Mouse (Mus musculus) megakaryocyte, embryonic 14.5 days (primary cell): ENCODE measurements at regions not wholly inside any gene's neighbourhood (a gene's known extent, or its start where the extent isn't known, plus 50 kb on each side); places are given as distances from the start of the nearest gene placed in this dataset.
"Not testable (repeated sequence)": the region's sequence is repeated elsewhere in the genome, so short reads cannot be mapped to it uniquely, and the experiment has no call there.

Experiments
- H3K27me3 ChIP-seq: replicated peaks from 2 replicates; pipeline ENCODE3; 2012; ENCODE audit warnings: inconsistent platforms
- H3K36me3 ChIP-seq: replicated peaks from 2 replicates; pipeline ENCODE3; 2012; ENCODE audit warnings: low read length, inconsistent platforms, mixed read lengths
- H3K4me1 ChIP-seq: 2 replicates; pipeline ENCODE4 v1.6.1; 2012; ENCODE audit warnings: inconsistent platforms
- H3K4me3 ChIP-seq: replicated peaks from 2 replicates; pipeline ENCODE3; 2012; ENCODE audit warnings: moderate library complexity, mild to moderate bottlenecking, inconsistent platforms
- H3K9me3 ChIP-seq: 2 replicates; pipeline ENCODE4 v1.6.1; 2012; ENCODE audit warnings: inconsistent platforms
- FLI1 ChIP-seq: IDR thresholded peaks from 2 replicates; pipeline ENCODE4 v1.6.1; 2012; ENCODE audit warnings: low read length, inconsistent platforms, mixed read lengths
- GATA1 ChIP-seq: IDR thresholded peaks from 3 replicates; pipeline ENCODE4 v1.6.1; 2012; ENCODE audit warnings: mixed read lengths, low read length, inconsistent platforms, borderline replicate concordance

GRCm38 (mm10) chr5:17174562-17174961 is 198.4 kb upstream of the Speer4f2 start:
- TF ChIP-seq FLI1 (no peak), GATA1 (no peak)
- Histone ChIP-seq H3K4me1 (no peaks in the 10 kb centered on the region), H3K9me3 (no peaks in the 10 kb centered on the region)

GRCm38 (mm10) chr5:17176771-17177170 is 196.2 kb upstream of the Speer4f2 start:
- no peak overlapping the region for H3K4me3 ChIP-seq

More at GRCm38 (mm10) chr5:17174562-17174961, 198.4 kb upstream of the Speer4f2 start:
- Histone ChIP-seq H3K27me3 (no peaks in the 10 kb centered on the region), H3K36me3 (no peaks in the 10 kb centered on the region), H3K4me3 (no peak overlapping the region)

GRCm38 (mm10) chr5:17208554-17209283 is 164.3 kb upstream of the Speer4f2 start:
- TF ChIP-seq FLI1, result no peak
- TF ChIP-seq GATA1, result no peak

More at GRCm38 (mm10) chr5:17176771-17177170, 196.2 kb upstream of the Speer4f2 start:
- no peaks in the 10 kb centered on the region for H3K9me3 ChIP-seq
- TF ChIP-seq GATA1 (no peak), FLI1 (no peak)
- no peaks in the 10 kb centered on the region for H3K27me3 ChIP-seq
- no peaks in the 10 kb centered on the region for H3K4me1 ChIP-seq
- H3K36me3 ChIP-seq, result no peaks in the 10 kb centered on the region

GRCm38 (mm10) chr5:17210723-17211245 is 162.2 kb upstream of the Speer4f2 start:
- no peak overlapping the region for H3K4me3 ChIP-seq
- no peaks in the 10 kb centered on the region for H3K27me3 ChIP-seq
- no peaks in the 10 kb centered on the region for H3K9me3 ChIP-seq
- no peaks in the 10 kb centered on the region for H3K4me1 ChIP-seq
- no peaks in the 10 kb centered on the region for H3K36me3 ChIP-seq
- TF ChIP-seq GATA1, result no peak
- no peak for TF ChIP-seq FLI1

More at GRCm38 (mm10) chr5:17208554-17209283, 164.3 kb upstream of the Speer4f2 start:
- H3K4me1 ChIP-seq, result no peaks in the 10 kb centered on the region
- no peaks in the 10 kb centered on the region for H3K9me3 ChIP-seq
- no peaks in the 10 kb centered on the region for H3K27me3 ChIP-seq
- H3K36me3 ChIP-seq, result no peaks in the 10 kb centered on the region
- no peak overlapping the region for H3K4me3 ChIP-seq

- not testable (repeated sequence) for H3K36me3 ChIP-seq, H3K9me3 ChIP-seq, H3K27me3 ChIP-seq, H3K4me3 ChIP-seq, H3K4me1 ChIP-seq
Observed at GRCm38 (mm10) chr5:17223542-17223941, 149.4 kb upstream of the Speer4f2 start.

GRCm38 (mm10) chr5:17247732-17248606 is 125.0 kb upstream of the Speer4f2 start:
- Histone ChIP-seq H3K27me3 (no peaks in the 10 kb centered on the region), H3K9me3 (no peaks in the 10 kb centered on the region), H3K36me3 (no peaks in the 10 kb centered on the region), H3K4me1 (no peaks in the 10 kb centered on the region), H3K4me3 (peak overlapping the region; percentile 21)
- TF ChIP-seq GATA1 (no peak), FLI1 (no peak)

- TF ChIP-seq GATA1 (no peak), FLI1 (no peak)
- no peaks in the 10 kb centered on the region for H3K27me3 ChIP-seq
- H3K9me3 ChIP-seq, result no peaks in the 10 kb centered on the region
- H3K36me3 ChIP-seq, result no peaks in the 10 kb centered on the region
- no peak overlapping the region for H3K4me3 ChIP-seq
- H3K4me1 ChIP-seq, result no peaks in the 10 kb centered on the region
Observed at GRCm38 (mm10) chr5:17260541-17261325, 112.2 kb upstream of the Speer4f2 start.

- Histone ChIP-seq H3K4me1 (no peaks in the 10 kb centered on the region), H3K27me3 (no peaks in the 10 kb centered on the region), H3K36me3 (no peaks in the 10 kb centered on the region), H3K4me3 (no peak overlapping the region), H3K9me3 (no peaks in the 10 kb centered on the region)
- TF ChIP-seq GATA1, result no peak
- TF ChIP-seq FLI1, result no peak
Observed at GRCm38 (mm10) chr5:17262126-17262525, 110.9 kb upstream of the Speer4f2 start.

GRCm38 (mm10) chr5:17271153-17271552 is 101.8 kb upstream of the Speer4f2 start:
- Histone ChIP-seq H3K27me3 (no peaks in the 10 kb centered on the region), H3K4me3 (no peak overlapping the region), H3K4me1 (no peaks in the 10 kb centered on the region), H3K36me3 (no peaks in the 10 kb centered on the region), H3K9me3 (peaks cover 3% of the 10 kb centered on the region)
- TF ChIP-seq GATA1 (no peak), FLI1 (no peak)
